Mouse (Mus musculus) liver, adult 2 months (tissue): Measurements from ENCODE around the gene Tnni2.

Experiments
- CTCF ChIP-seq: fragments of 200-500 bp; IDR thresholded peaks from 2 replicates; pipeline ENCODE4 v1.5.1; 2011; ENCODE audit warnings: low read depth, low read length, control low read depth
- POLR2A ChIP-seq: fragments of 200-500 bp; IDR thresholded peaks from 2 replicates; pipeline ENCODE4 v1.6.1; 2011; ENCODE audit warnings: low read length, control low read depth; ENCODE audit not compliant: insufficient read depth; ENCODE audit errors: extremely low read depth

DNA sequence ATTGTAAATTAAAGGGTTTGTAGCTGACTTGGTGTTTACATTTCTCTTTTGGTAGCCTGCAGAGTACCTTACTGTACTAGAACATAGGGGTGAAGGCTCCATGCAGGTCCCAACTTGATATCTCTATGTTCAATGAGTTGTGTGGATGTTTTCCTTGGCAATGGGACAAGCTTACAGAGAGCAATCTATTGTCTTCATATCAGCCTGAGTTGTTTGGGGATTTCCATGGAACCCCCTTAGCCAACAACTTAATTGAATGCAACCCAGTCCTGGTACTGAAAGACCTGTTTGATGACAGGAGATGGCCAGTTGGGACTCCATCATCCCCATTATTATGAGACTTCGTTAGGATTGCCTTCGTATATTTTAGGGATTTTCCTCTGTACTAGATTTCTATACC, 23.6 kb upstream of the Tnni2 start:
- TF ChIP-seq POLR2A = no peak
- no peak for TF ChIP-seq CTCF
